Mouse (Mus musculus): ENCODE results near the gene Chuk.

Gene Chuk

DNA sequence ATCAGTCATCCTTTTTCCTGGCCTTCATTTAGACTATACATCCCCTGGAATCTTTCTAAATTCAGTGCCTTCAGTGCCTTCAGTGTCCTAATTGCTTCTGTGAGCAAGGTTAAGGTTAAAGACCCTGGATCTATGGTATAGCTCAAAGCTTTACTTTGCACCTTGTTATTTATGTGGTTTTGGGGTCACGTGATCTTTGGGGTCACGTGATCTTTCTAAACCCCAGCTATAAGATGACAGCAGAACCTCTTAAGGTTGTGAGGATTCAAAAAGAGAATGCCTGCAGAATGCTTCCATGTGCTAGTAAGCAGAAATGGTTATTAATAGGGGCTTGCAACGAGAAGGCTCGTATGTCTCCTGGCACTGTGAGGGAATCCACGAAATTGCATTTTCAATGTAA is 73.9 kb downstream of the Chuk start:
- DNase-seq (ENCODE audit: low read depth, low spot score), result no peak
- Histone ChIP-seq H3K27me3 (ENCODE audit: control insufficient read depth, insufficient read depth, low read length, poor library complexity, severe bottlenecking) (no peaks in the 10 kb centered on the region), H3K36me3 (ENCODE audit: control insufficient read depth, insufficient read depth, low read length, poor library complexity, severe bottlenecking) (peaks cover 5% of the 10 kb centered on the region; the same call in 1 of the 2 replicates)

DNA sequence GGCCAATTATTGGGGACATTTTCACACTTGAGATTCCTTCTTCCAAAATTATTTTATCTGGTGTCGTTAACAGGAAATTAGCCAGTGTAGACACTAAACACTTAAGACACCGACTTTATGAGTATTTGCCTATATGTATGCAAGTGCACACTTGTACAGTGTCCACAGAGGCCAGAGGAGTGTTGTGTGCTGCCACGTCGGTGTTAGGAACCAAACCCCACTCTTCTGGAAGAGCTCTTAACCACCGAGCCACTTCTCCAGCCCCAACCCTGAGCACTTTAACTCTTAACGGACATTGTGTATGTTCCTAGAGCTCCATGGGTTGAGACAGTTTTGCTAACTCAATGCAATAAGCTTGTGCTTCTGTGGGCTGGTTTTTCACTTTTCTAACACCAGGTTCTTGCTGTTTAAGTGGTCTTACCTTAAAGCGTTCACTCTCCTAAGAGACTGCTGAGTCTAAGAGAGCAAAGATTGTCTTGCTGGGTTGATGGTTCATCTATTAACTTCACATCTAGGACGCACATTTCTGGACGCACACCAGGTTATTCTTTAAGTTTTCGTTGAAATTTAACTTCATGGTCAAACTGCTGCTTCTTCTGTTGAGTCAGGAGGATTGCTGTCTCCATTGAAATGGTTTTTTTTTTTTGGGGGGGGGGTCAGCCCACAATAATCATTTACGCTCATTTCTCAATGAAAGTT is 75.1 kb downstream of the Chuk start:
- DNase-seq (ENCODE audit: low read depth, low spot score), result no peak
- no peaks in the 10 kb centered on the region for H3K27me3 ChIP-seq (ENCODE audit: control insufficient read depth, insufficient read depth, low read length, poor library complexity, severe bottlenecking)

DNA sequence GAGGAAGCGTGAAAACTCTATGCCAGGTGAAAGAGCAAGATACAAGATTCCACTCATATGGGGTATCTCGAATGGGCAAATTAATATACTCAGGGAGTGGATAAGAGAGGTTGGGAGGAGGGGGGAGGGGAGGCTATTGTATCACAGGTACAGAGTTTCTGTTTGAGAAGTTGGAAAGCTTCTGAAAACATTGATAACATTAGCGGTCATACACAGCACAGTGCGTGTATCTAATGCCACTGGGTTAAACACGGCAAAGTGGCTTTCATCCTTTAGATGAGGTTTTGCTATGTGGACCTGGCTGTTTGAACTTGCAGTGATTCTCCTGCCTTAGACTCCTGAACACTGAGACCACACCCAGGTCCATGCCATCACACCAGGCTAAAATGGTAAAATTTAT is 77.3 kb downstream of the Chuk start:
- no peaks in the 10 kb centered on the region for H3K27me3 ChIP-seq (ENCODE audit: control insufficient read depth, insufficient read depth, low read length, poor library complexity, severe bottlenecking)
- H3K36me3 ChIP-seq (ENCODE audit: control insufficient read depth, insufficient read depth, low read length, poor library complexity, severe bottlenecking), result peaks cover 2% of the 10 kb centered on the region; the same call in 1 of the 2 replicates
- DNase-seq (ENCODE audit: low read depth, low spot score), result no peak

More for the DNA sequence above, 75.1 kb downstream of the Chuk start:
- H3K36me3 ChIP-seq (ENCODE audit: control insufficient read depth, insufficient read depth, low read length, poor library complexity, severe bottlenecking), result peaks cover 5% of the 10 kb centered on the region; the same call in 1 of the 2 replicates

DNA sequence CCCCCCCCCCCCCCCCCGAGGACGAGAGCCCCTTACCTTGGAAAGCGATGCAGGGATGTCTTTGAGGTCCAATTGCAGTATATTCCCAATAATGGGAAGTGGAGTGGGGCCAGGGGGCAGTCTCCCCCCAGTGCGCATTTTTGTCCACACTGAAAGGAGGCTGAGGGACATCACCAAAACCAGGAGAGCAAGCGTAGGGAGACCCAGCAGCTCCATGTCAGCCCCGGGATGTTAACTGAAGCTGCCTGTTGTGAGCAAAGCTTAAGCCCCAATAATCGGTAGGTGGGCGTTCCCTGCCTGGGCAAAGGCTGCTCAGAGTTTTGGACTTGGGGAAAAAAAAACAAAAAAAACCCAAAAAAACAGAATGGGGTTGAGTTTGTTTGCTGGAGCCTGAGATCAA is 78.3 kb downstream of the Chuk start, which contains the start of gene Cyp2c23:
Cyp2c23 (minus strand) TSS at position 237 of the 400 bp plus-strand sequence.
- Histone ChIP-seq H3K27me3 (ENCODE audit: control insufficient read depth, insufficient read depth, low read length, poor library complexity, severe bottlenecking) (no peaks in the 10 kb centered on the region), H3K36me3 (ENCODE audit: control insufficient read depth, insufficient read depth, low read length, poor library complexity, severe bottlenecking) (no peaks in the 10 kb centered on the region)
- no peak for DNase-seq (ENCODE audit: low read depth, low spot score)

DNA sequence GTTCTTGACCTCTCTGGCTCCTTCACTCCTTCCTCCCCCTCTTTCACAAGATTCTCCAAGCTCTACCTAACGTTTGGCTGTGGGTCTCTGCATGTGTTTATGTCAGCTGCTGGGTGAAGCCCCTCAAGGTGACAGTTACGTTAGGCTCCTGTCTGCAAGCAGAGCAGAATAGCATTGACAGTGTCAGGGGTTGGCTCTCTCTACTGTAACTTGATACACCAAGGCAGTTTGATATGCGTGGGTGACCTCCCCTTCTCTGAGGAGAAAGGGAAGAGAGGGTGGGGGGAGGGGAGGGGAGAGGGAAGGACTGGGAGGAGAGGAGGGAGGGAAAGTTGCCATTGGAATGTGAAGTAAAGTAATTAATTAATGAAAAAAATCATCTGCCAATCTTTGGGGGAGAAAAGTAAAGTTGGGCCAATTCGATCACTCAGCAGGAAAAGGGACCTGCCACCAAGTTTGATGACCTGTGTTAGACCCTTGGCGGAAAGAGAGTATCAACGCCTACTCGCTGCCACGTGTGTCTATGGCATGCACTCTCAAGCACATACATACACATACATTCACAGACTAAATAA is 80.2 kb downstream of the Chuk start:
- no peak for DNase-seq (ENCODE audit: low read depth, low spot score)
- H3K27me3 ChIP-seq (ENCODE audit: control insufficient read depth, insufficient read depth, low read length, poor library complexity, severe bottlenecking), result no peaks in the 10 kb centered on the region
- H3K36me3 ChIP-seq (ENCODE audit: control insufficient read depth, insufficient read depth, low read length, poor library complexity, severe bottlenecking), result no peaks in the 10 kb centered on the region

DNA sequence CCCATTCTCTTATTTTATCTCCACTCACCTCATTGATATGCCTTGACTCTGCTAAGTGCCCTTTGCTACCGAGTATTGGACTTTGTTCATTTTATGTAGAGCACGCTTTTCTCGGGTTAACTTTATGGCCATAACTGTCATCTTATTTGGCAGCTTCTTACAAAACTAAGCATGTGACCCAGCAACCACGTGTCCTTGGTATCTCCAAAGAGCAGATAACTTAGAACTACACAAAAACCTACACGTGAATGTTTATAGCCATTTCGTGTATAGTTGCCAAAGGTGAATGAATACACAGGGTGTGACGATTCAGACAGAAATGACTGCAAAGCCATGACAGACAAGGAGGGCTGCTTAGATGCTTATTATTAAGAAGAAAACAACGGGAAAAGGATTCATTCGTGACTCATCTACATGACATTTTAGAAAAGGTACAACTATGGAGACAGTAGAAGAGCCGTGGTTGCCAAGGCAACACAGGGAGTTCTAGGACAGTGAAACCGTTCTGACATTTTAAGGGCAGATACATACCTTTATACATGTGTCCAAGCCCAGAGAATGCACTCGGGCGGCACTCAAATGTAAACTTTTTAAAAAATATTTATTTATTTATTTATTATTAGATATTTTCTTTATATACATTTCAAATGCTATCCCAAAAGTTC is 82.2 kb downstream of the Chuk start:
- H3K27me3 ChIP-seq (ENCODE audit: control insufficient read depth, insufficient read depth, low read length, poor library complexity, severe bottlenecking), result no peaks in the 10 kb centered on the region
- no peak for DNase-seq (ENCODE audit: low read depth, low spot score)
- H3K36me3 ChIP-seq (ENCODE audit: control insufficient read depth, insufficient read depth, low read length, poor library complexity, severe bottlenecking), result no peaks in the 10 kb centered on the region
